Mouse (Mus musculus) liver, adult 2 months (tissue): Measurements from ENCODE around the gene Zfp708.

Source experiments
- CTCF ChIP-seq: fragments of 200-500 bp; IDR thresholded peaks from 2 replicates; pipeline ENCODE4 v1.5.1; 2011; ENCODE audit warnings: low read depth, low read length, control low read depth
- POLR2A ChIP-seq: fragments of 200-500 bp; IDR thresholded peaks from 2 replicates; pipeline ENCODE4 v1.6.1; 2011; ENCODE audit warnings: low read length, control low read depth; ENCODE audit not compliant: insufficient read depth; ENCODE audit errors: extremely low read depth

DNA sequence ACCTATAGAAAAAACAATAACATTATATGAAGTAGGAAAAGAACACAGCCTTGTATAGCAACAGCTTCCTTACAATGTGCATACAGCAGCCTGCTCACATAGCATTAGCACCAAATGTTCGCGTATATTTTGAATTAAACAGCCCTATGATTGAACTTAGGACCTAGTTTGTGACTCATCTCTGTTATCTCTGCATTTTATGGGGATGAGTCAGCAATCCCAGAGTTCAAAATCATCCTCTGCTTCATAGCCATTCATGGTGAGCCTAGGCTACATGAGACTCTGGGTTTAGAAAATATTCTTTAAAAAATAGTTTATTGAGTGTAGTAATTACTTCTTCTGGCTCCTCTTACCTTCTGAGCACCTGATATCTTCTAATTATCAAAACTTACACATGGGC lies 15.5 kb upstream of the Zfp708 start:
- no peak for TF ChIP-seq CTCF
- TF ChIP-seq POLR2A, result no peak
